In genomic region chr8:123835451-123835850, GRCm38 (mm10) we compare ENCODE assay signal across 9 mouse cellular contexts. TPM values are rescaled to one million over a fixed set of nuclear protein-coding genes. Genes with fewer than 3 reads are reported as not detected.
DNase-seq lines count a peak whose midpoint lies in the region; ATAC-seq and TF ChIP-seq lines count a peak whose summit lies in the region.
"Had no signal": no experiment of that assay in that cellular context is flagged by ENCODE, and none has a peak within 500 bp of the region (broad histone marks: within the 10 kb centered on the region; RNA-seq: fewer than 3 reads in every experiment).

No protein-coding gene starts in this region.

- H3K4me3 ChIP-seq in kidney, embryonic 15.5 days (replicated peaks) = no peak overlapping the region
- no peak overlapping the region for H3K4me3 ChIP-seq in liver, adult 2 months (ENCODE audit: insufficient read depth, low read depth, low read length)
- no peak overlapping the region for H3K4me3 ChIP-seq in olfactory bulb, adult 2 months (ENCODE audit: insufficient read depth, low read depth, low read length)
- H3K4me3 ChIP-seq: limb, embryonic 13.5 days had no signal

- TF ChIP-seq CTCF in liver, adult 2 months (IDR thresholded peaks at IDR 0.05; ENCODE audit: low read depth, low read length) = peak; percentile 63; the same call in 1 of the 2 replicates
- peak; percentile 55; the same call in 1 of the 2 replicates for TF ChIP-seq CTCF in olfactory bulb, adult 2 months (IDR thresholded peaks at IDR 0.05; ENCODE audit: insufficient read depth, low read depth, low read length)

- H3K79me2 ChIP-seq in liver, adult 2 months (ENCODE audit: control insufficient read depth, insufficient read depth, low read length) = no peaks in the 10 kb centered on the region

- no peak for TF ChIP-seq POLR2A in liver, adult 2 months (IDR thresholded peaks at IDR 0.05; ENCODE audit: extremely low read depth, insufficient read depth, low read length)
- no peak for TF ChIP-seq POLR2A in olfactory bulb, adult 2 months (IDR thresholded peaks at IDR 0.05; ENCODE audit: insufficient read depth, low read depth, low read length)

- H3K9ac ChIP-seq in kidney, embryonic 15.5 days = no peak overlapping the region
- H3K9ac ChIP-seq in liver, adult 2 months (ENCODE audit: low read depth, low read length) = no peak overlapping the region
- H3K9ac ChIP-seq: limb, embryonic 13.5 days had no signal

- peak; percentile 62 for DNase-seq in kidney, adult 18-20 months
- peak; percentile 83 for DNase-seq in NIH3T3 (ENCODE audit: low read depth)
- peak; percentile 82 for DNase-seq in cerebellum, adult 8-10 months
- DNase-seq in heart, postnatal 14 days = peak; percentile 57 to 62
- DNase-seq in liver, adult 2 months (ENCODE audit: extremely low read depth, low read depth, low spot score) = peak; percentile 47
- peak; percentile 74 for DNase-seq in thymus, postnatal 14 days

- H3K27ac ChIP-seq in kidney, embryonic 15.5 days = no peak overlapping the region
- H3K27ac ChIP-seq in liver, adult 2 months (replicated peaks; ENCODE audit: insufficient read depth, low read depth, low read length) = no peak overlapping the region
- H3K27ac ChIP-seq in olfactory bulb, adult 2 months (ENCODE audit: insufficient read depth, low read depth, low read length) = no peak overlapping the region
- H3K27ac ChIP-seq: limb, embryonic 13.5 days had no signal

- H3K9me3 ChIP-seq in kidney, embryonic 15.5 days (replicated peaks) = no peaks in the 10 kb centered on the region
- H3K9me3 ChIP-seq: limb, embryonic 13.5 days had no signal

- intact Hi-C loops in heart, postnatal 14 days (cut with DNase I) = loop anchor here (2.0 kb wide), 1 partner anchor 23 kb away; no protein-coding TSS in a partner anchor

- ATAC-seq in kidney, embryonic 15.5 days (replicated peaks; ENCODE audit: low FRiP score) = no peak

- peaks cover 68% of the 10 kb centered on the region for H3K36me3 ChIP-seq in kidney, embryonic 15.5 days
- H3K36me3 ChIP-seq in liver, adult 2 months (ENCODE audit: control insufficient read depth, insufficient read depth, low read length) = peaks cover 25% of the 10 kb centered on the region; the same call in 1 of the 2 replicates

- WGBS in kidney, embryonic 15.5 days = 60% methylated on average over 9 of the region's 9 CpGs
- 71% methylated on average over 9 of the region's 9 CpGs for WGBS in liver, adult 2 months
- 53% methylated on average over 9 of the region's 9 CpGs for WGBS in olfactory bulb, adult 2 months

- no peaks in the 10 kb centered on the region for H3K4me1 ChIP-seq in kidney, embryonic 15.5 days
- H3K4me1 ChIP-seq in liver, adult 2 months (ENCODE audit: control insufficient read depth, insufficient read depth, low read length) = no peaks in the 10 kb centered on the region
- H3K4me1 ChIP-seq in olfactory bulb, adult 2 months (ENCODE audit: control insufficient read depth, insufficient read depth, low read length) = peaks cover 3% of the 10 kb centered on the region
- H3K4me1 ChIP-seq: limb, embryonic 13.5 days had no signal

- H3K4me2 ChIP-seq in kidney, embryonic 15.5 days = no peak overlapping the region
- H3K4me2 ChIP-seq: limb, embryonic 13.5 days had no signal

- no peaks in the 10 kb centered on the region for H3K27me3 ChIP-seq in kidney, embryonic 15.5 days
- H3K27me3 ChIP-seq in liver, adult 2 months (ENCODE audit: control insufficient read depth, insufficient read depth, low read length) = no peaks in the 10 kb centered on the region
- H3K27me3 ChIP-seq: limb, embryonic 13.5 days had no signal

RNA-seq across cellular contexts. Expression of gene Ccsap, which starts 24.6 kb away (rescaled TPM):
- polyA plus RNA-seq in kidney, embryonic 15.5 days (2015; fragmentation: Nextera tagmentation; extraction: Ambion mirVana) = 3.5 TPM in 2 replicates
- 1 to 10 TPM; 1.7 to 2.2 TPM for total RNA-seq in heart, postnatal 14 days (2021)
- total RNA-seq in liver, adult 2 months (2014; rRNA removed) = 0.09 and 0.34 TPM in 2 replicates
- 0.07 and 0.12 TPM in 2 replicates for polyA plus RNA-seq in liver, adult 2 months (2012; rRNA removed)
- polyA plus RNA-seq in olfactory bulb, adult 2 months (2012; ENCODE audit: insufficient read depth, insufficient read length, low replicate concordance, missing spikeins) = not detected in 2 replicates

RNA-seq across cellular contexts. Expression of gene Rab4a, which starts 29.7 kb away (rescaled TPM):
- 39.6 and 44.9 TPM in 2 replicates for polyA plus RNA-seq in kidney, embryonic 15.5 days (2015; fragmentation: Nextera tagmentation; extraction: Ambion mirVana)
- total RNA-seq in heart, postnatal 14 days (2021) = 1 to 10 TPM; 7.8 to 7.9 TPM
- 15.4 and 15.7 TPM in 2 replicates for total RNA-seq in liver, adult 2 months (2014; rRNA removed)
- polyA plus RNA-seq in liver, adult 2 months (2012; rRNA removed) = 24.4 and 24.6 TPM in 2 replicates
- polyA plus RNA-seq in olfactory bulb, adult 2 months (2012; ENCODE audit: insufficient read depth, insufficient read length, low replicate concordance, missing spikeins) = not detected in 2 replicates

RNA-seq across cellular contexts. Expression of gene Acta1, which starts 59.1 kb away (rescaled TPM):
- 132 and 232 TPM in 2 replicates for polyA plus RNA-seq in kidney, embryonic 15.5 days (2015; fragmentation: Nextera tagmentation; extraction: Ambion mirVana)
- 100 to 1,000 TPM; 284 to 359 TPM for total RNA-seq in heart, postnatal 14 days (2021)
- total RNA-seq in liver, adult 2 months (2014; rRNA removed) = 16.6 TPM in 1 of 2 replicates, not detected in the other
- polyA plus RNA-seq in liver, adult 2 months (2012; rRNA removed) = 0.11 and 0.24 TPM in 2 replicates
- polyA plus RNA-seq in olfactory bulb, adult 2 months (2012; ENCODE audit: insufficient read depth, insufficient read length, low replicate concordance, missing spikeins) = not detected in 2 replicates

Comparison
In these comparisons a context has a peak if more than half of its experiments do, and no peak if none do; other contexts are left out.
1. RNA of gene Acta1, which starts 59.1 kb away (polyA plus RNA-seq): 132 to 232 TPM in kidney, embryonic 15.5 days; 0.11 to 0.24 TPM in liver, adult 2 months and not detected in olfactory bulb, adult 2 months; every median in the first group is over 100 times any median in the second.
2. Peak in every context shown above with its lines, with median percentiles within 50 percentile points of each other: DNase-seq.